Mouse (Mus musculus) bone marrow macrophage, adult 2 months (primary cell): ENCODE measurements at regions not wholly inside any gene's neighbourhood (a gene's known extent, or its start where the extent isn't known, plus 50 kb on each side); places are given as distances from the start of the nearest gene placed in this dataset.

Source experiments
- H3K27ac ChIP-seq: 2 replicates; pipeline ENCODE4 v1.5.1; 2012; ENCODE audit warnings: low read depth, low read length; ENCODE audit not compliant: insufficient read depth
- H3K4me1 ChIP-seq: 2 replicates; pipeline ENCODE4 v1.6.1; 2012; ENCODE audit warnings: low read length; ENCODE audit not compliant: control insufficient read depth, insufficient read depth
- H3K4me3 ChIP-seq: 2 replicates; pipeline ENCODE4 v1.5.1; 2012; ENCODE audit warnings: mild to moderate bottlenecking, low read length, moderate library complexity; ENCODE audit not compliant: insufficient read depth
- CTCF ChIP-seq: IDR thresholded peaks from 2 replicates; pipeline ENCODE4 v1.5.1; 2012; ENCODE audit warnings: low read depth, mild to moderate bottlenecking, low read length, moderate library complexity
- POLR2A ChIP-seq: IDR thresholded peaks from 2 replicates; pipeline ENCODE4 v1.6.1; 2012; ENCODE audit warnings: mild to moderate bottlenecking, low read depth, low read length, borderline replicate concordance

DNA sequence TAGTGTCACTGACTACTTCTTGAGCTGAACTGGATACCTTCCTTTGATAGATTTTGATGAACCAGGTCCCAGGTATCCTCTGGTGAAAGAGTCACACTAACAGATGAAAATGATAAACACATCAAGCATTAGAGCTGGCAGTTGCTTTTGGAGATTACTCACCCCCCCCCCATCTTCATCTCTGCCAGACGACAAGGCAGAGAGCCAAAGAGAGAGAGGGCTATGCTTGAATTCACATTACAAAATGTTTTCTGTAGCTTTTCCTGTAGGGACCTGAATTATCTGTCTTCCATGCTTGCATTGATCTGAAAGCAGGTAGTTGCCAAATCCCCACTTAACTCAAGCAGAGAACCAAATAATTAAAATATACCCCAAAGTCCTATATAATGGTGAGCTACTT lies 525.3 kb downstream of the Gsdmc2 start:
- H3K27ac ChIP-seq = no peak overlapping the region
- no peak for TF ChIP-seq POLR2A
- TF ChIP-seq CTCF = no peak
- H3K4me1 ChIP-seq = no peaks in the 10 kb centered on the region
- no peak overlapping the region for H3K4me3 ChIP-seq

DNA sequence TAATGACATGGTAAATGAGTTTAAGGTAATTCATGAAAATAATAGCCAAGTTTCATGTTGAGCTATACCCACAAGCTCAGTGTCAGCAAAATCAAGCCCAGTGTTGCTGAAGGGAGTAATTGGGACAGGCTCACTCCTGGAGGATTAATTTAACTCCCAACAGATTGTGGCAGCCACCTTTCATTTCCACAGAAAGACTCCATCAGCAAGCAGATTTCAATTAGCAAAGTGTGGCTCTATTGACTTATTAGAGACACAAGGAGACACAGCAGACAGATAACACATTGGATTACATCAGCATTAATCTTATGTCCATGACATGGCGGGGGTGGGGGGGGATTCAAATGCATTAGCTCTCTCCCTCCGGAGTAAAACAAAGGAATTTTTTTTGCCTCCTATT lies 534.6 kb downstream of the Gsdmc2 start:
- H3K27ac ChIP-seq = no peak overlapping the region
- TF ChIP-seq CTCF = no peak
- no peak for TF ChIP-seq POLR2A
- no peak overlapping the region for H3K4me3 ChIP-seq
- H3K4me1 ChIP-seq = no peaks in the 10 kb centered on the region

DNA sequence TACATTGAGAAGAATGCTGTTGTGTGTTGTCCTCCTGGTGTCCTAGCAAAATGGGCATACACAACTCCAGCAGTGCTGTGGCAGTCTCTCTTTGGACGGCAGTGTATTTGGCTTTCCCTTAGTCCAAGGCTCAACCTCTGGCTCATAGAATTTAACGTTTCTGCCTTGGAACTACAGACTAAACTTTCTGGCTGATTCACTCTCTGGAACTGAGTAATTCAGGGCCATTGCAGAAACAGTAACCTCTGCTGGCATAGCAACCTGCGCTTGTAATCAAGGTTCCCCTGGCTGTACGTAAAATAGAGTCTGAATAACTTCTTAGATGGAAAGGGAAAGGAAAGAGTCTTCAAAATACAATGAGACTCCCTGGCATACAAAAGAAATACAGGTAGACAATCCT lies 545.7 kb downstream of the Gsdmc2 start:
- no peak for TF ChIP-seq POLR2A
- no peak for TF ChIP-seq CTCF

DNA sequence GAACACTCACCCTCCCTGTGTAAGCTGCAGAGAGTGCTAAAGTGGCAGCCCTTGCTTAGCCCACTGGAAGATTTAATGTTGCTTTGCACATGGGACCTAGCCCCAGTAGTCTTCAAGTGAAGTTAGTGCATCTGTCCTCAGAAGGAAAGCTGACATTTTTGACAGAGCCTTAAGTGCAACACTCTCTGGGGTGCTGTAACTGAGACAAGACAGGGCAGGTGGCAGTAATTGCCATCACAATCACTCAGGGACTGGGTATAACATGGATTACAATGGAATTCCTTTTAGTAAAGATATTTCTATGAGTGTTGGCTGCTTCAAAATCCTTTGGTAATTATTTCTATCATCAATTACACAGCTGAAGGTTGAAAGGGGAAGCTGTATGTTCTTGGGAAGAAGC lies 556.4 kb downstream of the Gsdmc2 start:
- no peak for TF ChIP-seq POLR2A
- no peak for TF ChIP-seq CTCF
- Histone ChIP-seq H3K27ac (no peak overlapping the region), H3K4me3 (no peak overlapping the region), H3K4me1 (no peaks in the 10 kb centered on the region)

More for the DNA sequence above, 545.7 kb downstream of the Gsdmc2 start:
- H3K4me3 ChIP-seq = no peak overlapping the region
- no peaks in the 10 kb centered on the region for H3K4me1 ChIP-seq
- no peak overlapping the region for H3K27ac ChIP-seq

DNA sequence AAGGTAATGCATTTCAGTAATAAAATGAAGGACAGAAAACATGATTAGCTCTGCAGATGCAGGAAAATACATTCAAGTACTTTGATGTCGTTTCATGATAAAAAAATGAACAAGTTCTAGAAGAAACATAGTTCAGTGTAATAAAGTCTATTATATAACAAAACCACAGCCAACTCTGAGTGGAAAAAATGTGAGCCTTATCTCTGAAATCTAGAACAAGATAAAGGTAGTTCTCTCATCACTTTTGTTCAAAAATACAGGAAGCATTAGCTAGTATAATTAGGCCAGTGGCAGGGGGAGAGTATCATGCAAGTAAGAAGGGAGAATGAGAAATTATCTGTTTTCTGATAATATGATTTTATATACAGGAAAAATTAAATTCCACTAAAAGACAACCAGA lies 559.0 kb downstream of the Gsdmc2 start:
- TF ChIP-seq POLR2A (no peak), CTCF (no peak)
- Histone ChIP-seq H3K27ac (no peak overlapping the region), H3K4me3 (no peak overlapping the region), H3K4me1 (no peaks in the 10 kb centered on the region)

DNA sequence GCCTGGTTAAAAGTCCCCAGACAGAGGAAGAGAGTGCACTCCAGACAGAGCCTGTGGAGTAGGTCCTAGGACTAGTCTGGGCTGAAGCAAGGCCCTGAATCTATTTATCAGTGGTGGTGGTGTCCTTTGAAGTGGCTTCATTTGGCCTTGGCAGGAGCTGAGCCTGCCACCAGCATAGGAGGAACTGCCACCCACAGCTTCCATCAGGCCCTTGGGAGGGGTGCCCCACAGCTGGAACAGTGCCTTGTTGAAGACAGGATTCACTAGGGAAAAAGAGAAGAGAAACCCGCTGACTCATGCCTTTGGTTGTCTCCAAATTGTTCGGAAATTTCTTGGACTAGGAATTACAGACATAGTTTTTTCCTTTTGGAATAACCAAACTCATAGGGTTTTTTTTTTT lies 574.6 kb downstream of the Gsdmc2 start:
- TF ChIP-seq CTCF (no peak), POLR2A (no peak)
- Histone ChIP-seq H3K4me1 (peaks cover 7% of the 10 kb centered on the region; the same call in 1 of the 2 replicates), H3K27ac (no peak overlapping the region), H3K4me3 (no peak overlapping the region)

DNA sequence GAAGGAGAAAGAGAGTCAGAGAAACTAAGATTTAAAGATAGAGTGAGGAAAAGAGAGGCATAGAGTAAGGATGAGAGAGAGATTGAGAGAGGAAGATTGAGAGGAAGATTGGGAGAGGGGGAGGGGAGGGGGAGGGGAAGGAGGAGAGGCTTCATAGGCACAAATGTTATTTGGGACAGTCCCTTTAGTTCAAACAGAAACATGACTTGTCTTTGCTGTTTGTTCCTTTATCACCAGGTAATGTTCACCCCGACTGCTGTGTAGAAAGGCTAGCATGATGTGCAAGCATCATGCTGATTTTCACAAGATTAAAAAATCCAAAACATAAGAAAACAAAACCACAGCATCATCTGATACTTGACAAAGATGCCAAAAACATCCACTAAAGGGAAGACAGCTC lies 579.1 kb downstream of the Gsdmc2 start:
- Histone ChIP-seq H3K27ac (no peak overlapping the region), H3K4me1 (peaks cover 6% of the 10 kb centered on the region; the same call in 1 of the 2 replicates)

DNA sequence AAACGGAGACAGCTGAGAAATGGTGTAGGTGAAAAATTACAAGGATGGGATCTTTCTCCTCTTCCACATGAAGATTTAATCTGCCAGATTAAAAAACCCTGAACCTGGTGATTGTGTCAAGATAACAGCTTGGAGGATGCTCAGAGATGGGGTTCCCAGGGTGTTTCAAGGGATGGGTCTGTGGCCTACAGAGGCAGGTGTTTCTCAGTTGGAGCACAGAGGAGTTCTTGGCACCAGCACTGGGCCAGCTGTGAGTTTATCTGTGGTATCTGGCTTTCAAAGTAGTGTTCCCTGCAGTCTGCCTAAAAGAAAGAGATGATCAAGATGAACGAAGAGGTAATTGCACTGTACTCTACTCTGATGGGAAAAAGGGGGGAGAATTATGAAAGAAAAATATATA lies 589.2 kb downstream of the Gsdmc2 start:
- Histone ChIP-seq H3K4me3 (no peak overlapping the region), H3K27ac (no peak overlapping the region), H3K4me1 (no peaks in the 10 kb centered on the region)
- no peak for TF ChIP-seq POLR2A
- no peak for TF ChIP-seq CTCF

More for the DNA sequence above, 579.1 kb downstream of the Gsdmc2 start:
- TF ChIP-seq CTCF = no peak
- TF ChIP-seq POLR2A = no peak
- H3K4me3 ChIP-seq = no peak overlapping the region

DNA sequence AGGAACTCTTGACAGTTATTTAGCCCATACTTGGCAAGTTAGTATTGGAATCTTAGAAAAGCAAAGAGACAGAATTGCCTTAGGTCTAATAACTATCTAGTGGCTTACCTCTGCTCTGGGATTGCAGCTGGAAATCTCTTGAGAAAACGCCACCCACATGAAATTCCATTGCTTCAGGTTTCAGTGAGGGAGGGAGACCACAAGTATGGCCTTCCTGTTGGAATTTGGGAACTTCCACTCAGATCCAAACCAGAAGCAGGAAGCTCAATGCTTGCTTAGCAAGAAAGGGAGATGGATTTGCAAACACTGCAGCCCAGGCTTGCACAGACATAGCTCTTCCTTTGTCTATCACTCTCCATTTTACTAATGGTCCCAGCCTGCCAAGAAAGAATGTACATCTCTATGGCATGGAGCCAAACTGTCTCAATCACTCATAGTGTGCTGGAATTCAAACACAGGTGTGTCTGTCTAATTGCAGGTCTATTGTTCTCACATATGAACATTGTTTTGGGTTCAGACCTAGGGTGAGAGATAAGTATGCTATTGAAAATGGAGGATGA lies 592.1 kb downstream of the Gsdmc2 start:
- Histone ChIP-seq H3K4me1 (no peaks in the 10 kb centered on the region), H3K27ac (no peak overlapping the region), H3K4me3 (no peak overlapping the region)
- TF ChIP-seq CTCF (no peak), POLR2A (no peak)

DNA sequence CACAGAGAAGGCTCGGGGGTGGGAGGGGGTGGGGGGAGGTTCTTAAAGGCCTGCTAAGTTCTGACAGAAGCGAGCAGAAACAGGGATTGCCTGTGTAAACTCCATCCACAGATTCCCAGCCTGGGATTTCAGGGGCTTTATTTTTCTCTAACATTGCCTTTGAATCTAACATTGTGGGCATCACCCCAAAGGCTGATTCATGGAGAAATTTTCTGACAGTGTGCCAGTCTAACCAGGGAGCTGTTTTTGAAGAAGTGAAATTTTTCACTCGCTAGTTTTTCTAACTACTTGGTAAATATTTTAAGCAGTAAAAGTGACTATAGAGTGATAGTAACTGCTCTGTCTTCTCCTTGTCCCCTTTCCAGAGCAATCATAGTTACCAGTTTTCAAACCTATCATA lies 606.4 kb downstream of the Gsdmc2 start:
- no peak overlapping the region for H3K4me3 ChIP-seq
- no peaks in the 10 kb centered on the region for H3K4me1 ChIP-seq
- no peak for TF ChIP-seq POLR2A
- TF ChIP-seq CTCF = no peak
- no peak overlapping the region for H3K27ac ChIP-seq

DNA sequence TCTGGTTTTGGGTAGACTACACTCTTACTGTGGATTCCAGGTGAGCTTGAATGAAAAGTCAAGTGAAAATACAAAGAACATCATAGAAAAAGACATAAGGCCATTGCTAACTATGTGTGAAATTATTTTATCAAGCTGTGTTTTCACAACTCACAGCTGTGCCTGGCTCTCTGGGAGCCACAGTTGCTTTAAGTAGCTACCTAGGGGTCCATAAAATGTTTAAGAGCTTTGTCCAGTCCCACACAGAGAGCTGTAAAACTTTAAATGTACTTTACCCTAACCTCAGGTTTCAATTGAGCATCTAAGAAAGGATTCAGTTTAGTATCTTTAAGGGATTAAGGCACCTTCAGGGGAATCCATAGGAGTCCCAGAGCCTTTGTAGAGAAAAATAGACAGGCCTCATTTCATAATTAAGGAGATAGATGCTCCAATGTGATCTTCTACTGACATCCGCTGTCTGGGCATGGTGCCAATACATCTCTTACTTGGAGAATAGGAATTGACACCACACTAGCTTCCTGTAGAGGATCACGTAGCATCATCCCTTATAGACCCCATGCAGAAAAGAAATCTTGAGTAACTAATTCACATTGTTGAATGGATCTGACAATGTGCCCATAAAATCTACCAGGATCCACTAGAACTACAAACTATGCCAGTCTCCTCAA lies 626.5 kb downstream of the Gsdmc2 start:
- H3K4me3 ChIP-seq = no peak overlapping the region
- H3K4me1 ChIP-seq = no peaks in the 10 kb centered on the region
- TF ChIP-seq CTCF = no peak
- no peak for TF ChIP-seq POLR2A
- H3K27ac ChIP-seq = no peak overlapping the region
